Mouse (Mus musculus) left cerebral cortex, adult 9 months (tissue): ENCODE measurements around the gene Ric8a.

Experiments used
- DNase-seq, 2 experiments: peaks; one replicate each; pipeline ENCODE4 v3.0.0; 2022; ENCODE audit warnings: low spot score in 2 of 2

Gene Ric8a

DNA sequence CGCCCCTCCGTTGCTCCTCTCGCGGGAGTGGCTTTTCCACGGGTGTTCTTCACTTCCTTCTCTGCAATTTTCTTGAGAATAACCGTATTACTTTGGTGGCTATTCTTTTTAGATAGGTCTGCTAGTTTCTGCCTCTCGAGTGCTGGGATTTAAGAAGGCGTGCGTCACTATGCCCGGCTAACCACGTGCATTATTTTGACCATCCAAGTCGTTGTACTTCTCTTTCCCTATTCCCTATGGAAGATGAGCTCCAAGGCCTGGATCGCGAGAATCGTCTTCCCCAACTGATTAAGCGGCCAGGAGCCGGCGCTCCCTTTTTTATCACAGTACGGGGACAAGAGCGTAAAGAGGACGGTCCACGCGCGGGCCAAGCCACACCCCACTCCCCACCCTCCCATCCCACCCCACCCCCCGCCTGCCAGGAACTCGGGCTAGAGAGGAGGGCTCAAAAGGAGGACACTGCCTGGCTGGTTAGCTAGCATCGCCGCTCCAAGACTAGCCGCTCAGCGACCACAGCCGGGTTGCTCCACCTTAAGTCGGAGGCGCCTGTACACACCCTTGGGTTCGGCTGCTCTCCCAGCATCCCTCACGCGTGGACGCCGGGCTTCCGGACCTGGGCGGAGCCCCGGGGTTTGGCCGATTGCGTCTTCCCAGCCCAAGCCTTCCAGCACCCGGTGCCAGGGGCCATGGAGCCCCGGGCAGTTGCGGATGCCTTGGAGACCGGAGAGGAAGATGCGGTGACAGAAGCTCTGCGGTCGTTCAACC lies at the start of gene Ric8a:
Gene Ric8a (plus strand): TSS at position 173 of the 765 bp plus-strand sequence.
- DNase-seq: peak; percentile 65 to 89

DNA sequence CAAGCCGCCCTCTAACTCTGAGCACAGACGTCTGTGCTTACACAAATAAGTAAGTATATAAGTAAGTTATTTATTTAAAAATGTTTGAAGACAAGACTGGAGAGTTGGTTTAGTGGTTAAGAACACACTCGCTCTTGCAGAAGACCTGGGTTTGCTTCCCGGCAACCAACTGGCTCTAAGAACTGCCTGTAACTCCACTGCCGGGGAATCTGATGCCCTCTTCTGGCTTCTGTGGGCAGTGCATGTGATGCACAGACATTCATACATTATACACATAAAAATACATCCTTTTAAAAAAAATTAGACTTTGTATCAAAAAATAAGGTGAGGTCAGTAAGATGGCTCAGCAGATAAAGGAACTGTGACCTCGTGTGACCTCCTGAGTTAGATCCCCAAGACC lies 46.3 kb upstream of the Ric8a start:
- no peak for DNase-seq

DNA sequence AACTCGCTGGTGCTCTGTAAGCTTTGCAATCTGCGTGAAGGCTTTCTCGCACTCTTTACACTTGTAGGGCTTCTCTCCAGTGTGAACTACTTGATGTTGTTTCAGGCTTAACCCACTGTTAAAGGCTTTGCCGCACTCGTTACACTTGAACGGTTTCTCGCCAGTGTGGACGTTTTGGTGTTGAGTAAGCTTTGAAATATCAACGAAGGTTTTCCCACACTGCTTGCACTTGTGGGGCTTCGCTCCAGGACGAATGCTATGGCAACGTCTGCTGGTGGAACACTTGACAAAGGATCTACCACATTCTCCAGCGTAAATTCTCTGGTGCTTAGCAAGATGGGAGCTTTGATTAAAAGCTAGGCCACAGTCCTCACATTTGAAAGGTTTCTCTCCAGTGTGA lies 45.0 kb upstream of the Ric8a start:
- DNase-seq: peak in 1 of 2 experiments; percentile 38

DNA sequence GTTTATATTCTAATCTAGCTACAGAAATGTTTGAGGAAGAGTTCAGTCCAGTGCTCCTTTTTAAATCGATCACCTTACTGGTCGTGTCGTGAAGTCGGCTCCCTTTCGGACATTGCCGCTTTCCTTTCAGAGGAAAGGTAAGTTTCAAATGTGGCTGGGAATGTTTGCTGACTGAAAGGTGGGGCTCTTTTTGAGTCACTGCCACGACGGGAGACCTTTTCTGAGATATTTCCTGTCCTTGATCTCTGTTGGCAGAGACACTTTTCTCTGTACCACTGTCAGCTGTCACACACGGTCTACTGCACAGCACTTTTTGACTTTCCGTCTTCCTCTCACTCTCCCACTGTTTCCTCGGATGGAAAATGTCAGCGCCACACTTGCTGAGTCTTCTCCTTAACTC lies 43.9 kb upstream of the Ric8a start:
- DNase-seq: no peak

DNA sequence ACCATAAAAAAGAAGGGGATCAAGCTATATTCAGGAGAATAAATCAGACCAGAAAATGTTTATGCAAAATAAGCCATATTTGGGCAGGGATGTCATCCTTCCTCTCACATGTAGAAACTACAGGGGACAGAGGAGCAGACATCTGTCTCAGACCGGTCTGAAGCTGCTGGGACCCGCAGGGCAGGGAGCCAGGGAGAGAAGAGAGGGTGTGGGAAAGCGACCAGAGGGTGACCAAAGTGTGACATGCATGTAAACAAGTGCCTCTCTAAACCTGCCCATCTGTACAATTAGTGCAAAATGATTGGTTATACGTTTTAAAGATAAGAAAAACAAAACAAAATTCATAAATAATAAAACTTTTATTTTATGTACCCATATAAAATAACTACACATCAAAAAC lies 36.6 kb upstream of the Ric8a start:
- no peak for DNase-seq

DNA sequence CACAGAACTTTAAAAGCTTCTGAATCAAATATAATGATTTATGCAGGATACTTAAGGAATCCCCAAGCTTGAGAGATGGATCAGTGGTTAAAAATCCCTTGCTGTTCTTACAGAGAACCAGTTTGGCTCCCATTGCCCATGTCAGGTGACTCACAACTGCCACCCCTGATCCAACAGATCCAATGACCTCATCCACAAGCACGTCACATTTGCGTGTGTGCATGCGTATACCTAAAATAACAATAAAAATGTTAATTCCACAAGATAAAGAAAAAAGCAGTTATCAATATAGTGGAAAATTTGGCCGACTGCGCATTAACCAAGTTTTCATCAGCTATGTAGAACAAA lies 35.5 kb upstream of the Ric8a start:
- DNase-seq: no peak

DNA sequence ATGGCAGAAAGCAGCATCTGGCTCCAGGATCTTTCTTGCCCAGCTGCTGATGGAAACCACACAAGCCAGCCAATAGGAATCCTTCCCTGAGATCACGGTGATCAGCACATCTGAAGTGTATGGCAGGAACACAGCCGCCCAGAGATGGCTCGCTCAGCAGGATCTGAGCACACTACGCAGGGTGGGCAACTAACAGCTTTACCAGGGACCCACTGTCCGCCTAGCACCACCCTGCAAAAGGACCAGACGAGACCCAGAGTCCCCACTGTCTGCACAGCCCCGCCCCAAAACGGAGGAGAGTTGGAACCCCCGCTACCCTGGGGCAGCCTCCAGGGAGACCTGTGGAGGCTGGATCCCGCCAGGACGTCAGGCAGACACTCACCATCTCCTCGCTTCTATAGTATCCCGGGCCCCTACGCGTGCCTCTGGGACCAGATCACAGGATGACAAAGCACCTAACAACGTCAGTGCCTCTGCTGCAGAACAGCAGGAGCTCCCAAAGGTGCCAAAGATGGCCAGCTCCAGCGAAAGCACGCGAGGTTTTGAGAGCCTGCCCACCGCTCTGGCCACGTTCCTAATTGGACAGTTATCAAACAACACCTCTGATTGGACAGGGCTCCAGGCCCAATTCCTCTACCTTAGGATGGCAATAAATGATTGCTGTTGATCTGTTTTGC lies 35.0 kb upstream of the Ric8a start, which contains the start of gene Zfp941:
Gene Zfp941 (minus strand): TSS at position 526 of the 677 bp plus-strand sequence.
- peak; percentile 66 to 80 for DNase-seq

DNA sequence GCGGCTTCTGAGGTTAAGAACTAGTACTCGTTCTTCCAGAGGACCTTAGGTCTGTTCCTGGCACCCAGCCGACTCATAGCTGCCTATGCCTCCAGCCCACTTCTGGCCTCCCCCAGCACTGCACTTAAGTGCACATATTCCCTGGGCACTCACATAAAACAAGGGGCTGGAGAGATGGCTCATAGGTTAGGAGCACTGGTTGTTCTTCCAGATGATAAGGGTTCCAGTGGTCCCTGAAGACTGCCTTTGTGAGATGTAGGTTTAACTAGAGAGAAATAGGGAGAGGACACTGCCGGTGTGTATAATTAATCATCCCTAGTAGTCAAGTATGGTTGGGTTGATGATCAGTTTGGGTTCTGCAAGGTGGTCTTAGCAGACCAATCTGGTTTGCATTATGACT lies 34.0 kb upstream of the Ric8a start:
- no peak for DNase-seq

DNA sequence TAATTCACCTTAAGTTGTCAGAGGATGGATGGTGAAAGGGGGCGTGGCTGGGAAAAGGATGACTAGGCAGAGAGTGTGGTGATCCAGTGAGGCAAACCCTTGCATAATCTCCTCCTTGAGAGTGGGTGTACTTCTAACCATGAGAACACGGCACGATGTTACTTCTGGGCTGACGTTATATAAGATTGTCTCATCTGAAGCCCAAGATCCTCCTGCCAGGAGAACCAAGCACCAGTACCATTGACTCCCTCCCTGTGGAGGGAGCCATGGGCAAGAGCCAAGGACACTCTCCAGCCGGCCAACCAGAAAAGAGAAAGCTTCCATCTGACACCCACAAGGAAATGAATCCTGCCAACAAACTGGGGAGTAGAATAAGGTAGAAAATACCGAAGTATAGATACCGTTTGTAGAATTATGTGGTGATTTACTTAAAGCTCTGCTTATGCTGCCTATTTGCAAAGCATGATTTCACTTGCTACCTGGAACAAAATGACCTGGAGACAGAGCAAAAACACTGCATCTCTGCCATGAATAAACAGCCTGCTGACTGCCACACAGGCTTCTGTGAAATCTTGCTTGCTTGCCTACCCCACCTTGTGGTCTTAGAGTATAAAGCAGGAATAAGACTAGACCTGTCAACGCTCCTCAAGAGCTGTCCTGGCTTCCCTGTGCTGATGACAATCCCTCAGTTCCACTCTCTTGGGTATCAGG lies 28.4 kb upstream of the Ric8a start:
- DNase-seq: peak; percentile 75 to 76

DNA sequence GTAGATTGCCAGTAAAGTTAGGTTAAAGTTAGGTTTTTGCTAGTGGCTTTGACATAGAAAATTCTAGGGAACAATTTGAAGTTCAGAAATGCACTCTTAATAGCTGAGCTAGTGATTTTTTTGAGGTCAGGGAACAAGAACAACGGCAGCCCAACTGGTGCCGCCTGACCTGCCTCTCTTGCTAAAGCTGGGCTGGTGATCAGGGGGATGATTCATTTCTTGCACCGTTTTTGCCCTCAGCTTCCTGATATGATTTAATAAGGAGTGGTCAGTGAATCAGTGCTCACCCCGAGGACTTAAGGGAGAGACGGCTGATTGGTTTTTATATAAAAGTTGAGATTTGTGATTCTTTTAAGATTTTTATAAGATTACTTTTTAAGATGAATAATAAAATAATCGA lies 25.3 kb upstream of the Ric8a start:
- no peak for DNase-seq

DNA sequence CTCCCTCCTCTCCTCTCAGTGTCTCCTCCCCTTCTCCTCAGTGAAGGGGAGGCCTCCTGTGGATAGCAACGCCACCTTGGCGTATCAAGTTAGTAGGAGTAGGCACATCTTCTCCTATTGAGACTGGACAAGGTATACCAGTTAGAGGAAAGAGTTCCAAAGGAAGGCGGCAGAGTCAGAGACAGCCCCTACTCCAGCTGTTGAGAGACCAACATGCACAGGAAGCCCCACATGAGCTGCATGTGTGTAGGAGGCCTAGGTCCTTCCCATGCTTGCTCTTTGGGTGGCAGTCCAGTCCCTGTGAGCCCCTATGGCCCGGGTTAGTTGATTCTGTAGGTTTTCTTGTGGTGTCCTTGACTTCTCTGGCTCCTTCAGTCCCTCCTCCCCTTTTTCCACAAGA lies 23.4 kb upstream of the Ric8a start:
- no peak for DNase-seq

DNA sequence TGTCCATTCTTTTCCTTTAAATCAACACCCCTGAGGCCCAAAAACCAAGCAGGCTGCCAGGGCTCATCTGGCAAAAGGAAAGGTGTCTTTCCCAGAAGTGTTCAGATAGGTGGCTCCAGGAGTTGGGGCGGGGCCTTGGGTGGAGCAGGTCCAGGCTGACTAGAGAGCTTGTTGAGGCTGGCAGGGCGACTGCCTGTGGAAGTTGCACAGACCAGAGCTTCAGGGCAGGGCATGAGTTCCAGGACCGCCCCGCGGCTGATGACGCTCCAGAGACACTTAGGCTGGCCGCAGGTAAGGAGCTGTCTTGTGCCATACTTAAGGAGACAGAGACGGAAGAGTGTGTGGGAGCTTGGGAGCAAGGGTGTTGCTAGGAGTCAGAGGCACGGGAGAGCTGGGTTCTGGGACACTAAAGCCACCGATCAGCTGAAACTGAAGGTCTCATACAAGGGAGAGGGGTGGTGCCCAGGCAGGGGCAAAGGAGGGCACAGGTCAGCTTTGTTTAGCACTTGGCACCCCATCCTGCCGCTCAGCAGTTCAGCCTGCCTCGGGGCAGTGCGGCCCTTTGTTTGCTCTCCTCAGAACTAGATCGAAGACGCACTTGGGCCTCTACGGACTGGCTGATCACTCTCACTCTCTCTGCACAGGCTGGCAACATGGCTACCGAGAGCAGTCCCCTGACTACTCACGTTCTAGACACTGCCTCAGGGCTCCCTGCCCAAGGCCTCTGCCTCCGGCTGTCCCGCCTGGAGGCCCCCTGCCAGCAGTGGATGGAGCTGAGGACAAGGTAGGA lies 21.6 kb upstream of the Ric8a start, which contains the start of gene Urah:
Gene Urah (plus strand): TSS at position 51 of the 790 bp plus-strand sequence.
- DNase-seq: no peak

DNA sequence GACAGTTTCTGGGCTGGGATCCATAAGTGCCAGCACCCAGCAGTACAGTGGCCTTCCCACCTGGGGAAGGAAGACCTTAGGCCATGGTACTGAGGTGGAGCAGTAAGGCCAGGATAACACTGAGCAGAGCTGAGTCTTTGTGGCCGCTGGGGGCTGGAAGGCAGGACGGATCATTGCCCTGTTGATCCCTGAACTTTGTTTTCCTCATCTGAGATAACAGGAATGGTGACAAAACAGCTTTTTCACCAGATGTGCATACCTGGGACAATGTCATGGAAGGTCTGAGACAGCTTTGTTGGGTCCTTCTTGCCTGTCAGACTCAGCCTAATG lies 21.0 kb upstream of the Ric8a start:
- DNase-seq: no peak

DNA sequence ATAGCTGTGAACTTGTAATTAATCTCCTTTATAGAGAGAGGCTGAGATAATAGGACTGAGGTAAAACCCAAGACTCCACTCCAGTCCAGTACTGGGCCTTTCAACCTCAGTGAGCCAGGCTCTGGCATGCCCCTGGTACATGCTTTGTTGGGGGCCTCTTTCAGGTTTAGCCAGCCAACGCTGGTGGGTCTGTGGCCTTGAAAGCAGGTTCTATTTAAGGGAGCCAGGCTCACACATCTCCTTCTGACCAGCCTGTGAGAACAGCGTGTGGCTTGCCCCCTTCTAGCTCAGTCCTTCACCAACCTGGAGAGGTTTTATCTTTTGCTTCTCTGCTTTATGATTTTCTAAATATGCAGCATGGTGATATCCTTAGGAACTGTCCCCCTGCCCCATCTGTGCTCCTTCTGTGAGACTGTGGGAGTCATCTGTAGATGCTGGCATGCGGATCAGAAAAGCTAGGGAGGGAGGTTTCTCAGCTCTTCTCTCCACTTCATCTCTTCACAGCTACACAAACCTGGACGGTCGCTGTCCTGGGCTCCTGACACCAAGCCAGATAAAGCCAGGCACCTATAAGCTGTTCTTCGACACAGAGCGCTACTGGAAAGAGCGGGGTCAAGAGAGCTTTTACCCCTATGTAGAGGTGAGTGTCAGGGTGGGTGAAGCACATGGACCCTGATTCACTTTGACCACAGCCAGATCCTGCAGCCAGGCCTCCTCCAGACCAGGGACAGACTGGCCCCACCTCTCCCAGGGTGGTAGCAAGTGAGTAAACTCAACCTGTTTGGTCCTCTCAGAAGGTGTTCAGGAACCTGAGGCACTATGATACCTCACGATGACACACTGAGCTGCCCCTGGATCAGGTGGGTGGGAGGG lies 20.3 kb upstream of the Ric8a start:
- peak in 1 of 2 experiments; percentile 76 for DNase-seq

DNA sequence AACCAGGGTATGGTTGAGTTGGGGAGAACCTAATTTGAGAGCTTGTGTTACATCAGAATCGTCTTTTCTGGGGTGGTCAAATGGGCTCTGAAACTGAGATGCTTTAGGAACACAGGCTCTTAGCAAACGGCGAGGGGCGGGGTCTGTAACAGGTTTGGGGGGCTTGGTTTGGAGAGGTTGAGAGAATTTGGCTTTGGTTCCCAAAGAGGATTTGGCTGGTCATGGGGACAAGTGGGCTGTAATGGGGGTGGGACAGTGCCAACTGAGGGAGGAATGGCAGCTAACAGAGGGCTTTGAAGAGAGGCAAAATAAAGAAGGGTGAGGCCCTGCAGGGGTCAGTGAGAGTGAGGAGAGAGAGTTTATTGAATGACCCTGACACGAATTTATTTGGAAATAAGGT lies 17.2 kb upstream of the Ric8a start:
- DNase-seq: no peak

DNA sequence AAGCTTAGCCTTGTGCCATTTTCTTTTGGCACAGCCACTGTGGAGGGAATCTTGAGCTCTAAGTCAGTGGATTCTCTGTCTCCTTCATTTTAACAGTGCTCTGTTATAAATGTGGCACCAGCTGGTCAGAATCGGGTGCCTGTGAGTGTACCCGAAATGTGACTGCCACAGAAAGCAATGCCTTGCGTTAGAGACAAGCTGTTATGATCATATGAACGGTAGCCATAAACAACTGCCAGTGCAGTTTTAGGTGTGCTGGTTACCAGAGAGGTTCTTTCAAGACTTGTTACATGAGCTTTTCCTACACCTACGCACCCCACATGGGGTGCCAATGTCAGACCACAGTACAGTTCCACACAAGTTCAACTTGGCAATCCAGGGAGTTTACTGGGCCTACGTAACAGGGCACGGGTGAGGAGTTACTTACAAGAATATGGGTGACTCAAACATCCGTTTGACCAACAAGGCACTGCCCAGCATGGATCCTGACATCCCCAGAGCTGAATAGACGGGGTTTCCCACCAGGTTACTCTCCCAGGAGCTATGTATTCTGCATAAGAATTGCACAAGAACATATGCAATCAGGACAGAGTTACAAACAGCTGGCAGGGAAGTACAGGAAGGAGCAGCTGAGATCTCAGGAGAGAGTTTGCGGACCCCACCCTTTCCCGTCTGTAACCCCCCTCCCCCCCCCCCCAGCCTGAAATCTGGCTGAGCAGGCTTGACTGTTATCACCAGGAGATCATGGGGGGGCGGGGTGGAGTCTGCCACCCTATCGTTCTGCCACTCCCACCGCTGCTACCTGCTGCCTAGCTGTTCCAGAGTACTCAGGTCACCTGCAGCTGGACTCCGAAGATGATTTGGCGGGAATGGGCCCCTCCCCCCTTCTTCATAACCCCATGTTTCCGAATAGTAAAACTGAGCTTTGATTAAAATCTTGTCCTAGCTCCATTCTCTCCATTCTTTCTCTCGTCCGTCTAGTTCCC lies 15.7 kb upstream of the Ric8a start:
- DNase-seq: no peak

DNA sequence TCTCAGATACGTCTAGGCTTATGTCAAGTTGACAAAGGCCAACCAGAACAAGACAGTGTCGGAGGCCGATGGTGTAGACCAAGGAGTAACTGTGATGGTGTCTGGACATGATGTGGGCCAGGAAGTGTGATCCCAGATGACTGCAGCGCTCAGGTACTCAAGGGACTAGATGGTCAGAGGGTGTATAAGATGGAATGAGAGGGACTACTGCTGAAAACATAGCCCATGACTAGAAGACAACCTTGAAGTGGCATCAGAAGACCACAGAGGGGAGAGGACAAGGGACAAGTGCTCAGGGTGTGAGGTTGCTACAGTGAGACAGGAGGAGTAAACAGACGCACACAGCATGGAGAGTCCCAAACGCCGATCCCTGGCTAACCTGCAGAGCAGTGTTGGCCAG lies 13.0 kb upstream of the Ric8a start:
- DNase-seq: no peak

DNA sequence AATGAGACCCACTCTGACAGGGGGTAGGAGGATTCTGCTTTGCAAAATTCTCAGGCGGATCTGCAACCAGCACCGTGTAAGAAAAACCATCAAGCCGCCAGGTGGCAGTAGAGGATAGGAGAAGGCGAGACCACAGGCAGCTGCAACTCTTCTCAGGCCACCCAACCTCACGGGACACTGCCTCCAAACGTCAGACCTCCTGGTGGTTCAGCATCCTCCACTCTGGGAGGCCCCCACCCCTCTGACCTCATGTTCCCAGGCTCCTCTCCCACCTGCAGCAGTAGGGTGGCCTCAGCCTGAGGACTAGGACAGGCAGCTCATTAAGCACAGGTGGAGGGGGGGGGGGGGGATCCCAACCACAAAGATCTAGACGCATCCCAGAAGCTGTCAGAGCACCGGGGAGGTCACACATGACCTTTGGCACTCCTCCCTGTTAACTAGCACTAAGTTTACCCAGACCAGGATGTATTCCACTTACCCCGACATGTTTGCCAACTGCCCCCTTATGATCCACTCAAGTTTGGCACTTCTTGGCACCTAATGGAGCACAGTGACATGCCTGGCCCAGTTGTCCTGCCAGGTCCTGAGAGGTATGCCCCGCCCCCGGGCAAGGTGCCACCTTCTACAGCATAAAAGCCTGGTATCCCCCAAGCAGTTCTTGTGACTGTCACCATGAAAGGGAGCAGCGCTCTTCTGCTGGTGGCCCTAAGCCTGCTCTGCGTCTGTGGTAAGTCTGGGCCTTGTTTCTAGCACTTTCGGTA lies 11.7 kb upstream of the Ric8a start, which contains the start of gene Scgb1c1:
Gene Scgb1c1 (plus strand): TSS at position 643 of the 761 bp plus-strand sequence.
- peak in 1 of 2 experiments; percentile 89 for DNase-seq

DNA sequence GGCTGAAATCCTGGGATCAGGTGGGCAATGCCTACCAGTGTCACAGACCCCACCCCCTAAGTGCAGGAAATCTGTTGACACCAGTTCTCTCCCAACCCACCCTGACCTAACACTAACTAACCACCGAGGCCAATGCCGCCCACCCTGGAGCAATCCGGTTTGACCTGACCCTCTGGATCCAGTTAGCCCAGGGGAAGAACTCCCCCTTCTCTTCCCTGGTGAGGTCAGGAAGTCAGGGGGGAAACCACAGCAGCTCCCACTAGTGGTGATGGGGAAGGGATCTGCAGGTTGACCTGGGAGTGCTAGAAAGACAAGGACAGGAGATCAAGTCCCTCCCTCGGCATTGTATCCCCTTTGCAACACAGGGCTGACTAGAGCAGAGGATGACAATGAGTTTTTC lies 11.1 kb upstream of the Ric8a start:
- DNase-seq: no peak
